Mouse (Mus musculus) MN1 (cell line): ENCODE results near the gene Nr2c2.
"Not testable (repeated sequence)": the region's sequence is repeated elsewhere in the genome, so short reads cannot be mapped to it uniquely, and the experiment has no call there.

Source experiments
- DNase-seq: peaks from one replicate; pipeline ENCODE4 v3.0.0-alpha.2; 2016; ENCODE audit warnings: low spot score

Gene Nr2c2

DNA sequence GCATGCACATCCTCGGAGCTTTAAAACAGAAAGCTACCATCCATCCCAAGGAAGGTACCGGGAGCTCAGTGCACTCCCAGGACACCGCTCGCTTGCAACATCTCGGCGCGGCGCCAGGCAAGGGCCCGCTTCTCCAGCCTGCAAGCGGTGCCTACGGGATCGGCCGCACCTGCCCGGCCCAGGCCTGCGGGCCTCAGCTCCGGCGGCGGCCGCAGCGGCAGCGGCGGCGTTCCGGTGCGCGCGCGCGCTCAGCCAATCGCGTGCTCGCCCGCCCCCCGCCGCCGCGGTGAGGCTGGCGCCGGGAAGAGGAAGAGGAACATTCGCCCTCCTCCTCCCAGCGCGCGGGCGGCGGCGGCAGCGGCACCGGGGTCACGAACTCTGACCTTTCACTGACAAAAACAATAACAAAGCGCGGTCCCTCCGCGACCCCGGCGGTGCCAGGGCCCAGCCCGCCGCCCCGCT lies at the start of gene Nr2c2:
TSS of gene Nr2c2 (plus strand) at position 261 of the 462 bp plus-strand sequence.
- DNase-seq: peak; percentile 78

- DNase-seq: no peak
Measured at GRCm38 (mm10) chr6:92042055-92042454, 49.1 kb upstream of the Nr2c2 start.

DNA sequence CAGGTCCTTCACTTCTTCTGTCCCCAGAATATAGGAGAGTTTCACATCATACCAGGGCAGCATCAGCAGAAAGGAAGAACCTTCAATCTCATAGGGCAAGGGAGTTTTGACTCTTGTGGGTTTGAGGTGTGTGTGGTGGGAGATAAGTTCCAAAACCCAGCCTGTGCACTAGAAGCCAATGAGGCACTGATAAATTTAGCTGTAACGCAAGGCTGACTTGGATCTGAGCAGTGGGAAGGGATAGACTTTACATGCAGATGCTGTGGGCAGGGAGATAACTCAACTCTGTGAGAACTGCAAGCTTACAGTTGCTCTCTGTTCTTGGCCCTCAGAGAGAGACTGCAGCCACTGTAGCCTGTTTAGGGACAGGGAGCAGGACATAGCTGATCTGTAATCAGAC lies 48.3 kb upstream of the Nr2c2 start:
- no peak for DNase-seq

GRCm38 (mm10) chr6:92057768-92058167 lies 33.4 kb upstream of the Nr2c2 start:
- DNase-seq: no peak

DNA sequence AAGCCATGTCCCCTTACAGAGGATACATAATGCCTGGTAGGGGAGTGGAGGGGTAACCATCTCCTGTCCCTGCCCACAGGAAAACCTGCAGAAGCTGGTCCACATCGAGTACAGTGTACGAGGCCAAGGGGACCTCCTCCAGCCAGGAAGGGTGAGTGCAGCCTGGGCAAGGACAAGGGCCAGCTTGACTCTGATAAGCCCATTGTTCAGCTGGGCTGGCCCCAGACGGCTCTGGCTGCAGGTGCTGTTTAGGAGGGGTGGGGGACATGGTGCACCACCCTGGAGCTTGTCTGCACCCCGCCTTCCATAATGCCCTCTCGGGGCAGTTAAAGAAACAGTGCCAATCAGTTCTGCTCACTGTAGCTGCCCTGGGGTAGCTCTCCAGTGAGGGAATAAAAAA lies 29.5 kb upstream of the Nr2c2 start:
- no peak for DNase-seq

- no peak for DNase-seq
Measured at GRCm38 (mm10) chr6:92063452-92063851, 27.7 kb upstream of the Nr2c2 start.

GRCm38 (mm10) chr6:92064101-92064500 lies 27.1 kb upstream of the Nr2c2 start:
- peak; percentile 36 for DNase-seq

GRCm38 (mm10) chr6:92065721-92066496 lies 25.3 kb upstream of the Nr2c2 start:
- DNase-seq: peak; percentile 48

- peak; percentile 77 for DNase-seq
Measured at GRCm38 (mm10) chr6:92067146-92067790, 23.9 kb upstream of the Nr2c2 start.

DNA sequence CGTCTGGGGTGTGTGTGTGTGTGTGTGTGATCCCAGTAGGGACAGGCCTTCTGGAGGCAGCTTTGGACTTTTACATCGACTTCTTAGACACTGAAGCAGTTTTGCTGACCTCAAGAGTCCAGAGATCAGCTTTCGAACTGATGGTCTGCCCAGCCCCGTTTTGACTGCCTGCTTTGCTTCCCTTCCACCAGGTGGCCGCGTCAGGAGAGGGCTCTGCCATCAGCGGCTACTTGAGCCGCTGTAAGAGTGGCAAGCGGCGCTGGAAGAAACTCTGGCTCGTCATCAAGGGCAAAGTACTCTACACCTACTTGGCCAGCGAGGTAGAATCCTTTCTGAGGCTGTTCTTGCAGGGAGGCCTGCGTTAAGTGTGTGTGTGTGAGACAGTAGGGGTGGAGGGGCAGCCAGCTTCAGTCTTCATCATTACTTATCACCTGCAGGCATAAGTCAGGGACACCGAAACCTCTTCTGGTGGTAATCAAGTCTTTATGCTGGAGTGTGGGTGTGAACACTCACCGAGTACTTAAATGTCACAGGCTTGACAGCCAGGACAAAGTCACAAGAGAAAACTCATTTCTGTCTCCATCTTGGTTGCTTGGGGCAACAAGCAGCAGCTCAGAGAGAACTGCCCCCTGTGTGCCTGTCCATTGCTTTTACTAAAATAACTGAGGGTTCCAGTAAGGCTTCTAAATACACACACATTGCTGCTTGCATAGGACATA lies 19.9 kb upstream of the Nr2c2 start:
- peak; percentile 24 for DNase-seq

DNA sequence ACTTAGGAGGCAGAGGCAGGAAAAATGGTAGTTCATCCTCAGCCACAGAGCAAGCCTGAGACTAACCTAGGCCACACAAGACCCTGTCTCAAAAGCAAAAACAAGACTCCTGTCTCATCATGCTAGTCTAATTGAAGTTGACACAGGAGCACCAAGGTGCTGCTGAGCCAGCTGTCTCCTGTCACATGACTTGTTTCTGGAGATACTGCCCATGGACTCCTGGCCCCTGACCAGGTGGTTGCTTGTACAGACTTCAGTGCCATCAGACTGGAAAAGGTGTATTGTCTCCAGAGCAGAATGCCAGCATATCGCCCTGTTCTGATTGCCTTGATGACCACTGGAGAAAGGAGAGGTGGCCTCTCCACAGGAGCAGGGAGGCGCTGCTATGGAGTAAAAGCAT lies 10.5 kb upstream of the Nr2c2 start:
- no peak for DNase-seq

DNA sequence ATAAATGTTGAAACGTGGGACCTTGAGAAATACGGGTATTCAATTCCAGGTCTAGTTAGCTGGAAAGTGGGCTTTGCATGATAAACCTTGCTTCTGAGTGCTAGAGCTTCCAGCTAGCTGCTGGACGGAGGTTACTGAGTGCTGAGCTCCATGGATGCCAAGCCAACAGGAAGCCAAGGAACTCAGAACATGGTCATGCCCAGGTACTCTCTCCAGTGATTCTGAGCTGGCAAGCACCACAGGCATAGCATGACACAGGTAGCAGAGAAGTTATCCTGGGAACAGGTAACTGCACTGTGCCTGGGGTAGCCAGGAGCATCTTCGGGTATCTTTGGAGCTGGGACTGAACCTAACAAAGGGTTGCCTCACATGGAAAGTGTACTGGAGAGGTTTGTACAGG lies 8.4 kb upstream of the Nr2c2 start:
- DNase-seq: no peak

DNA sequence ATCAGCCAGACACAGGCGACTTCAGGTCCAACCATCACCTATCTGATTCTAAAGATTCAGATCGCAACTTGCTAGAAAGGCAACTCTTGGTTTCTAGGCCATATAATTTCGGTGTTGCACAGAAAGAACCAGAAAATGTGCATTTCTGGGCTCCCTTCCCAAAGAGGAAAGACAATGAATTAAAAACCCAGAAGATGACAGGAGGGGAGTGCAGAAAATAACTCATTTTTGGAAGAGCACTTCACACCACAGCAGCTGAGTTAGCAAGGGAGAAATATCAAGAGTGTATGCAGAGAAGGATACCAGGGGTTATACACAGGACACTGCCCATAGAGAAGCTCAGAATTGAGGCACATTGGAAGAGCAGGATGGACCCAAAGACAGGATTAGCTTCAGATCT lies 6.3 kb upstream of the Nr2c2 start:
- no peak for DNase-seq

- DNase-seq: not testable (repeated sequence)
Measured at GRCm38 (mm10) chr6:92089141-92089540, 2.0 kb upstream of the Nr2c2 start.

GRCm38 (mm10) chr6:92089982-92090381 lies 1.2 kb upstream of the Nr2c2 start:
- no peak for DNase-seq

GRCm38 (mm10) chr6:92090497-92090896 lies 693 bp upstream of the Nr2c2 start:
- peak; percentile 35 for DNase-seq

- DNase-seq: peak; percentile 99
Measured at GRCm38 (mm10) chr6:92091767-92092489, 738 bp downstream of the Nr2c2 start.

- no peak for DNase-seq
Measured at GRCm38 (mm10) chr6:92092737-92093136, 1.5 kb downstream of the Nr2c2 start.

DNA sequence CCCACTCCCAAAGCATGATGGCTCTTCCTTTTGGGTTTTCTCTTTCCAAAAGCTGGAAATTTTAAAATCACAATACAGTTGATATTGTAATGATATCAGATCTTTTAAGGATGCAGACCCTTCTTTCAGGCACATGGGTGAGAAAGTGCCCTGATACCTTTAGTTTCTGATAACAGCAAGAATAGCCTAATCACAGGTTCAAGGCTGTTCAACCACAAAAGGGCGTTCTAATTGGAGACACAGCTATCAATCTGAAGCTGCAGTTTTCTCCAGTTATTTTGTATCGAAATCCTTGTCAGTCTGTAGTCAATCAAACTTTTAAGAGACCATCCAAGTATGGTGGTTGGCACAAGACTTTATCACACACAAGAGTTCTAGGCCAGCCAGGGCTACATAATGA lies 2.7 kb downstream of the Nr2c2 start:
- no peak for DNase-seq

DNA sequence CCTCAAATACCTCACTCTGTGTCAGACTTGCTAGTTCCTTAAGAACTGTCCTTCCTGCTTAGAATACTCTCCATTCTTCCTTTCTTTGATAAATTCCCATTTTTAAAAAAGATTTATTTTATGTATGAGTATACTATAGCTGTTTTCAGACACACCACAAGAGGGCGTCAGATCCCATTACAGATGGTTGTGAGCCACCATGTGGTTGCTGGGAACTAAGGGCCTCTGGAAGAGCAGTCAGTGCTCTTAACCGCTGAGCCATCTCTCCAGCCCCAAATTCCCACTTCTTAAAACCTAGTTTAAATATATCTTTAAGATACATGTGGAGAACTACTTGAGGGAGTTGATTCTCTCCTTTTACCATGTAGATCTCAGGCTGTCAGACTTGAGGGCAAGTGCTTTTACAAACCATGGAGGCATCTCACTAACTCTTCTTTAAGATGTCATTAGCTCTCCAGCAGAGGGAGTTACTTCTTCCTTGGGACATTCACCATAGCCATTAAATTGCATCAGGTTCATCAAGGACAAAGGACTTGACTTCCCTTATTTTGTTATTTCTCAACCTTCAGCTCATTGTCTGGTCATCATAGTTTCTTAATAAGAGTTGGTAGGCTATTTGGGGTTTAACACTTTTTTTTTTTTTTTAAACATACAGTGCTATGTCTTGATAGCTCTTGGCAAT lies 9.6 kb downstream of the Nr2c2 start:
- no peak for DNase-seq

- DNase-seq: no peak
Measured at GRCm38 (mm10) chr6:92124547-92124946, 33.4 kb downstream of the Nr2c2 start.
